Mouse (Mus musculus): ENCODE measurements around the gene Agap3. TPM values are rescaled to one million over a fixed set of nuclear protein-coding genes. Genes with fewer than 3 reads are reported as not detected.

Agap3 gene
- total and polyA plus RNA-seq, 3 experiments, result 78.8 to 106 (median 89.8) TPM

GRCm38 (mm10) chr5:24428596-24428995 is 23.4 kb upstream of the Agap3 start:
- DNase-seq, result peak; percentile 61

GRCm38 (mm10) chr5:24433993-24434392 is 18.0 kb upstream of the Agap3 start:
- no peak for DNase-seq

GRCm38 (mm10) chr5:24441187-24441586 is 10.8 kb upstream of the Agap3 start:
- no peak for DNase-seq

GRCm38 (mm10) chr5:24442029-24442428 is 9.9 kb upstream of the Agap3 start:
- DNase-seq, result no peak

GRCm38 (mm10) chr5:24443204-24443603 is 8.8 kb upstream of the Agap3 start:
- DNase-seq, result no peak

- no peak for DNase-seq
Measured at GRCm38 (mm10) chr5:24443927-24444326, 8.1 kb upstream of the Agap3 start.

GRCm38 (mm10) chr5:24444746-24445427 is 7.1 kb upstream of the Agap3 start, which contains the start of gene Fastk:
TSS of gene Fastk (minus strand) at chr5:24445287.
- peak; percentile 95 for DNase-seq

GRCm38 (mm10) chr5:24445428-24446080 is 6.4 kb upstream of the Agap3 start:
- DNase-seq, result peak; percentile 25

- DNase-seq, result no peak
Measured at GRCm38 (mm10) chr5:24446630-24447029, 5.3 kb upstream of the Agap3 start.

GRCm38 (mm10) chr5:24447624-24448298 is 4.2 kb upstream of the Agap3 start, which contains the start of gene Tmub1:
TSS of gene Tmub1 (minus strand) at chr5:24447854.
- peak; percentile 93 for DNase-seq

GRCm38 (mm10) chr5:24451264-24452029 is 530 bp upstream of the Agap3 start:
- DNase-seq, result peak; percentile 93

GRCm38 (mm10) chr5:24452691-24453233 is 785 bp downstream of the Agap3 start:
- DNase-seq, result peak; percentile 56

- no peak for DNase-seq
Measured at GRCm38 (mm10) chr5:24453283-24453984, 1.5 kb downstream of the Agap3 start.

- no peak for DNase-seq
Measured at GRCm38 (mm10) chr5:24453985-24454303, 2.0 kb downstream of the Agap3 start.

GRCm38 (mm10) chr5:24455076-24455475 is 3.1 kb downstream of the Agap3 start:
- DNase-seq, result peak; percentile 65

GRCm38 (mm10) chr5:24455613-24456012 is 3.6 kb downstream of the Agap3 start:
- no peak for DNase-seq

- DNase-seq, result no peak
Measured at GRCm38 (mm10) chr5:24466762-24467161, 14.8 kb downstream of the Agap3 start.

GRCm38 (mm10) chr5:24470600-24470999 is 18.6 kb downstream of the Agap3 start:
- DNase-seq, result peak; percentile 69

GRCm38 (mm10) chr5:24472884-24473619 is 21.1 kb downstream of the Agap3 start:
- DNase-seq, result no peak

- DNase-seq, result no peak
Measured at GRCm38 (mm10) chr5:24474025-24474722, 22.2 kb downstream of the Agap3 start.

Measured in adrenal gland, adult 2 months (tissue).